Mouse (Mus musculus) thymus, postnatal 10 days (tissue): ENCODE data around the gene Fam49a.

Experiments used
- DNase-seq, 2 experiments: peaks; one replicate each; pipeline ENCODE4 v3.0.0; 2021; ENCODE audit warnings: low spot score in 2 of 2

The Fam49a gene

GRCm38 (mm10) chr12:12270495-12270894 is 8.6 kb downstream of the Fam49a start:
- DNase-seq = no peak

GRCm38 (mm10) chr12:12274115-12274514 is 12.2 kb downstream of the Fam49a start:
- DNase-seq = no peak

GRCm38 (mm10) chr12:12275124-12275779 is 13.3 kb downstream of the Fam49a start:
- no peak for DNase-seq

GRCm38 (mm10) chr12:12277741-12278463 is 16.0 kb downstream of the Fam49a start:
- no peak for DNase-seq

- no peak for DNase-seq
These were observed 16.5 kb downstream of the Fam49a start for GRCm38 (mm10) chr12:12278464-12278872.

- no peak for DNase-seq
These were observed 21.9 kb downstream of the Fam49a start for GRCm38 (mm10) chr12:12283702-12284288.

GRCm38 (mm10) chr12:12284521-12284920 is 22.6 kb downstream of the Fam49a start:
- DNase-seq = no peak

GRCm38 (mm10) chr12:12287131-12287786 is 25.3 kb downstream of the Fam49a start:
- DNase-seq = no peak

GRCm38 (mm10) chr12:12287787-12288132 is 25.8 kb downstream of the Fam49a start:
- no peak for DNase-seq

GRCm38 (mm10) chr12:12288586-12288985 is 26.6 kb downstream of the Fam49a start:
- no peak for DNase-seq

GRCm38 (mm10) chr12:12289636-12290035 is 27.7 kb downstream of the Fam49a start:
- no peak for DNase-seq

- DNase-seq = no peak
These were observed 30.2 kb downstream of the Fam49a start for GRCm38 (mm10) chr12:12292043-12292618.

GRCm38 (mm10) chr12:12294380-12295171 is 32.6 kb downstream of the Fam49a start:
- no peak for DNase-seq

- DNase-seq = no peak
These were observed 36.5 kb downstream of the Fam49a start for GRCm38 (mm10) chr12:12298451-12298850.

- DNase-seq = no peak
These were observed 37.4 kb downstream of the Fam49a start for GRCm38 (mm10) chr12:12299303-12299702.

- DNase-seq = no peak
These were observed 39.2 kb downstream of the Fam49a start for GRCm38 (mm10) chr12:12301149-12301548.

GRCm38 (mm10) chr12:12301815-12302214 is 39.9 kb downstream of the Fam49a start:
- peak; percentile 35 to 47 for DNase-seq

GRCm38 (mm10) chr12:12306214-12306613 is 44.3 kb downstream of the Fam49a start:
- DNase-seq = no peak

GRCm38 (mm10) chr12:12306814-12307213 is 44.9 kb downstream of the Fam49a start:
- DNase-seq = no peak

GRCm38 (mm10) chr12:12307245-12307644 is 45.3 kb downstream of the Fam49a start:
- no peak for DNase-seq

GRCm38 (mm10) chr12:12313437-12313836 is 51.5 kb downstream of the Fam49a start:
- DNase-seq = peak in 1 of 2 experiments; percentile 36
